Mouse (Mus musculus) embryonic fibroblast, embryonic 13.5 days (primary cell): ENCODE data around the gene Nudcd3.

Source experiments
- CTCF ChIP-seq: IDR thresholded peaks from 2 replicates; pipeline ENCODE4 v1.5.1; 2011; ENCODE audit warnings: mild to moderate bottlenecking, control low read depth, low read length, moderate library complexity, borderline replicate concordance; ENCODE audit not compliant: insufficient read depth
- POLR2A ChIP-seq: IDR thresholded peaks from 2 replicates; pipeline ENCODE4 v1.6.1; 2011; ENCODE audit warnings: low read depth, mild to moderate bottlenecking, control low read depth, low read length, moderate library complexity

DNA sequence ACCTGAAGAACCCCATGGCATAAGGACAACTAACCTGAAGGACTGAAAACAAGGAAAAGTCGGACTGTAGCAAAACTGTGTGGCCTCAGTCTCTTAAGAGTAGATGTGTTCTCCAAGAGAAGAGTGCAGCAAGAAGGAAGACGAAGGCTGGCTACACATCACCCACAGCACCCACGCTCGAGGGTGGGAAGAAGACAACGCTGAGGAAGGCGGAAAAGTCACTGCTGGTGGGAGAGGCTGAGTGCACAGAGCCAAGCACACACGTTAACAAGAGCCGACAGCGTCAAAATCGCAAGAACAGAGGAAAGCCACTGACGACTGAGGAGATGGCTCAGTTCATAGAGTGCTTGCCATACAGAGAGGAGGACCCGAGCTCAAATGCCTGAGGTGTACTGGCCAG, 36.5 kb downstream of the Nudcd3 start:
- TF ChIP-seq CTCF (no peak), POLR2A (no peak)
